Mouse (Mus musculus) left cerebral cortex, adult 8-10 months (tissue): ENCODE data around the gene Gm17428. TPM values are rescaled to one million over a fixed set of nuclear protein-coding genes. Genes with fewer than 3 reads are reported as not detected.
"Not testable (repeated sequence)": the region's sequence is repeated elsewhere in the genome, so short reads cannot be mapped to it uniquely, and the experiment has no call there.

Experiments
- DNase-seq, 2 experiments: peaks; one replicate each; pipeline ENCODE4 v3.0.0; 2022; ENCODE audit warnings: low spot score in 2 of 2
- total RNA-seq, 4 experiments: library from RNA; stranded (reverse); gene quantifications; 2 replicates each; pipeline ENCODE4 v1.2.4; 2022

Gm17428 gene
- total RNA-seq, result not detected

DNA sequence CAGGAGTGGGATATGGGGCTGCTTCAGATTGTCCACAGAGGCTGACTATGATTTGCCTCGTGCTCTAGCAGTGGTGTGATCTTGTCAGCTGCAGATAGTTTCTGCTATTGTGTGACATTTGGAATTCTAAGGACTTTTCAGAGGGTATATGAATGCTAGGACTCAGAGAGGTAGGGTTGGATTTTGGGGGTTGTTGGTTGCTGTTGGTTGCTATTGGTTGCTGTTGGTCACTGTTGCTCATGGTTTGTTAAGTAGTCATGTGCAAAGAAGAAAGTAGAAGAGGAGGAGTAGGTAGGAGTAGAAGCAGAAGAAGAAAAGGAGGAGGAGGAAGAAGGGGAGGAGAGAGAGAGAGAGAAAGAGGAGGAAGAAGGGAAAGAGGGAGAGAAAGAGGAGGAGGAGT, at the start of gene Gm17428:
Gene Gm17428 (plus strand): TSS at position 301 of the 400 bp plus-strand sequence.
- no peak for DNase-seq

- no peak for DNase-seq
These were observed 49.4 kb upstream of the Gm17428 start for GRCm38 (mm10) chr14:54927296-54927695.

DNA sequence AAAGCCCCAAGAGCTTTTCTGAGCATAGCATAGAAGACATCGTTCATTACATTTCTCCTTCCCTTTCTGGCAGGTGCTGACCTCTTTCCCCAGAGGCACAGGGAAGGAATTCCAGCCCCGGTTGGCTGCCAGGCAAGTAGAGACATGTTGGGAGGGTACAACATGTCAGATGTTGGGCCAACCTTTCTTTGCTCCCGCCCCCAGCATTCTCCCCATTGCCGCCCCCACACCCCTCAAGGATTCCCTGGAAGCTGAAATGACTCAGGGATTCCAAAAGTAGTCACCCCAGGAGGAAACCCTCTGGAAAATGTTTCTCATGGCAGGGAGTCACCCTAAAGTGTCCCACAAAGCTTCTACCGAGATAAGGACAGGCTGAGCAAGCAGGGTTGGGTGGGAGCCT, 46.9 kb upstream of the Gm17428 start:
- no peak for DNase-seq

- DNase-seq, result no peak
These were observed 46.3 kb upstream of the Gm17428 start for GRCm38 (mm10) chr14:54930431-54930830.

GRCm38 (mm10) chr14:54932645-54933150, 44.0 kb upstream of the Gm17428 start, which contains the start of gene Il25:
TSS of gene Il25 (plus strand) at chr14:54932695.
- no peak for DNase-seq

DNA sequence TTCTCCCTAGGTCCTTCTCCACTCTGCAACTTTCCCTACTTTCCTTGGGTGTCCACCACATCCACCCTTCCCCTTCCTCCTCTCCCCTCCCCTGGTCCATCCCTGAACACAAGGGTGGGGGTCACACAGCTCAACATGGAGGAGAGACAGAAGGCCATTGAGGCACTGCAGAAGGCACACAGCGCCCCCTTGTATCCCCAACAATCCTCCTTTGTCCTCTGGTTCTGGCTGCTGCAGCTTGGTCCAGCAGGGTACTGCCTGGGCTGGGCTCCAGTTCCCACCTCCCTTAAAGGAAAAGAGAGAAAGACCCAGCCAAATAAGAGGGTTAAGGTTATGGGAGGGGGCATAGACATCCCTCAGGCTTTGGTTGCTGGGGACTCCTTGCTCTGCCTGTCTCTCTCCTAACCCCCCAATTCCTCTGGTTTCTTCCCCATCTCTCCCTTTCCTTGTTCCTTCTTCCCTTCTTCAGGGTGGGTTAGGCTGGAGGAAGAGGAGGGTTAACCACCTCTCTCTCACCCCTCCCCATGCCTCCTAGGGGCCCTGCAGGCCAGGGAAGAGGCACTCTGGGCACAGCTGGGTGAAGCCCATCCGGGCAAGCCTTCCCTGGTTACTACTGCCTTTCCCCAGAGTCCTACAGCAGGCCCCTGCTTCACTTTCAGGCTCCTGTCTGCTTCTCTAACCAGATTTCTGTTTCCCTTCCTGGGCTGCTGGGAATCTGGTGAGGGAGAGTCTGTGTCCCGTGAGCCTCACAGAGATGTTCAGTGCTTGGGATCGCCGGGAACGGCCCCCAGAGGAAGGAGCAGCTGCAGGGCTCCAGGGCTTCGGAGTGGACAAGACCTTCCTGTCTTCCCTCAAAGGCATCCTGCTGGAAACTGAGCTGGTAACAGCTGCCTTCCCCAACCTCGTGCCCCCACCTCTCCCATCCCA, 40.6 kb upstream of the Gm17428 start, which contains the start of gene Cmtm5:
Gene Cmtm5 (plus strand): TSS at position 358 of the 927 bp plus-strand sequence.
- DNase-seq, result peak in 1 of 2 experiments; percentile 86

- DNase-seq, result no peak
These were observed 39.9 kb upstream of the Gm17428 start for GRCm38 (mm10) chr14:54936831-54937160.

DNA sequence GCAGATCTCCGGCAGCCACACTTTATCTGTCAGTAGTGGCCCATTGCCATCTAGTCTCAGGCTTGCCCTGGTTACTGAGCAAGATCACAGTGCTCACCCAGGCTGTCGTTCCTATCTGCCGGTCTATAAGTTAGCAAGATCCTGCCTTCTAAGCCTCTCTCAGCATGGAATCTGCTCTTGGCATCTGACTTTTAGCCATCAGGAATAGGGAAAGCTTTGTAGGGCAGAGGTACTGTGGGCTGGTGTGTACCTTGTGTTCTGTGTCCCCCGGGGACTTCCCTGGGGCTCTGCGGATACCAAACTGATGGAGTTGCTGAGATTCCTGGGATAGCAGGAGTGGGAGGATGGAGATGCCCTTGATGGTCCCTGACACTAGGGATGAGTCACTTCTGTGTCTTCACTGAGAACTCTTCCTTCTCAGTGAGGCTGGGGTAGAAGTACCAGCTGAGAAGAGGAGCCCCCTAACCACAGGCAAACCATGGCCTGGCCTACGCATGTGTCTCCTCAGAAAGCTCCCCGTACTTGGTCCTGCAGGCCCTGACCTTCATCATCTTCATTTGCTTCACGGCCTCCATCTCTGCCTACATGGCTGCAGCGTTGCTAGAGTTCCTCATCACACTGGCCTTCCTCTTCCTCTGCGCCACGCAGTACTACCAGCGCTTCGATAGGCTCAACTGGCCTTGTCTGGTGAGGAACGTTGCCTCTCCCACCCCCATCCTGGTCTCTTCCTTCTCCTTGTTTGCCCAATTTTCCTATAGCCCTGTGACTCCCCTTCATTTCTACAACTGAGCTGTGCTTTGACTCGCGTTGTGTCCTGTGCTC, 39.2 kb upstream of the Gm17428 start:
- no peak for DNase-seq

- no peak for DNase-seq
These were observed 38.1 kb upstream of the Gm17428 start for GRCm38 (mm10) chr14:54938431-54939219.

DNA sequence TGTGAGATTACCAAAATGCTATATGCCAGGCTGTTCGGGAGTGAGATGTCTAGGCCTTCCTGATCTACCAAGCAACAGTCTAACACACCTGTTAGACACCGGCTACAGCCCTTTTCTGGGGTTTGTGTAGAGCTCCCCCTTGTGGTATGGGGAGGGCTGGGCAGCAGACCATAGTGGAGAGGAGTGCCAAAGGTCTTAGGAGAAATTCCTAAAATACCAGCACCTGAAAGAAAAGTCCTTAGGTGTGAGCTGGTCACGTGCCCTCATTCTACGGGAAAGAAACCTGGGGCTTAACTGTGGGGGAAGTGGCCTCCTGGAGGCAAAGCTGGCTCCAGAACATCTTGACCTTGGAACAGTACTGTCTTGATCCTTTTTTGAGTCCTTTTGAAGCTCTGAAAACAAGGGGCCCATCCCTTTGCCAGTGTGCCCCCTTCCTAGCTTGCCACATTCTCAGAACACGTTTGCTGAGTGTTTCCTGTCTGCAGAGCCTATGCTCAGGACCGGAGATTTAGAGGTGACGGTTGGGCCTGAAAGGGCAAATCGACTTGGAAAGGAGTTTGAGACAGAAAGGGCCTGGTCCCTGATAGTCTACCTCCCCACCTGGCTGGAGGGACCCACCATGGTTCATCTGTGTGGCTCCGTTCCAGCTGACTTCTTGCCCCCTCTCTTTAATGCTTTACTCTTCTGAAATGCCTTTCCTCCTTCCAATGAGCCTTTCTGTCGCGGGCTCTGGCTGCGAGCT, 37.1 kb upstream of the Gm17428 start:
- peak in 1 of 2 experiments; percentile 36 for DNase-seq

- no peak for DNase-seq
These were observed 36.6 kb upstream of the Gm17428 start for GRCm38 (mm10) chr14:54940176-54940530.

DNA sequence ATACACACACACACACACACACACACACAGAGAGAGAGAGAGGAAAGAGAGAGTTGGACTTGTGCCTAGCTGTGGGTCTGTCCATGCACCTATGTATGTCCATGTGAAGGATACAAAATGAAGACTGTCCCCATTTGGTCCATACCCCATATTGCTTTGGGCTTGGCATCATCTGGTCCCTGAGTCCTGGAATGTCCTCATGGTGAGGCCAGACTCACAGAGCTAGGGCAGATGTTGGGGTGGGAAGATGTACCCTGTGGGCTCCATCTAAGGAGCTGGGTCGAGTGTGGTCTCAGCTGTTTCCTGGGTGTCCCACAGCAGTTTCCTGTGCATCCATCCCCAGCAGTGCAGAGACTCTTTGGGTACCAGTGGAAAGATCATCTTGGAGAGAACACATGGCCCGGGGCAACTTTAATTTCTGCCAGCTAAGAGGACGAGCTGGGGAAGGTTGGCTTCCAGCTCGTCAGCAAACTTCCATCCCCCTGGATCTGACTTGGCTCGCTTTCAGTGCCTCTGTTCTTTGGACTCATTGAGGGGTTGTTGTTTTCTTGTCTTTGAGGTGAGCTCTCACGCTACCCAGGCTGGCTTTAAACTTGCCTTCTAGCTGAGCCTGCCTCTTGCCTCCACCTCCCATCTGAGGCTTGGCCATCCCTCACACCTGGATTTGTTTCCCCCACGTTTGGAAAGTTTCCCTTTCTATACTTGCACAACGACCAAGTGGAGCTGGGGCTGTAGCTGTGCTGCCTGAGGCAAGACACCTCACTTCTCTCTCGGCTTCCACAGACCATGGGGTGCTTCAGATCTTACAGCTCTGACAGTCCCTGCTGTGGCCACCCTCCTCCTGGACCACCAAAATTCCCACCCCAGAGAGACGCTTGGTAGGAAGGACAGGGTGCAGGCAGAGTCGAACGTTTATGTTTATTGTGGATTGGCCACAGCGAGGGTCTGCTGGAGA, 35.4 kb upstream of the Gm17428 start:
- no peak for DNase-seq

DNA sequence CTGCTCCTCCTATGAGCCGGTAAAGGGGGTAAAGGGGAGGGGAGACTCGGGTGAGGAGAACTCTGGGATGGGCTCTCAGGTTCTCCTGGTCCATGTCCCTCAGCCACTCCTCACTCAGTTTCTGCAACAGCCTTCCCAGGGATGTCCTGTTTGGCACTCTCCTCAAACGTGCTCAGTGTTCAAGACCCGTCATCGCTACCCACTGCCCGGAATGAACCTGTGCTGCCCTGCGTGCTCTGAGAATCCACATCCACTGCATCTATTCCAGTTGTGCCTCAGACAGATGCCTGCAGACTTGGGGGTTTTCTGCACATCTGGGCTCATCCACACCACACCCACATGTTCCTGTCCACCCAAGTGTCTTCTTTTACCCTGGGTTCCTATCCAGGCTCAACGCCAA, 34.3 kb upstream of the Gm17428 start:
- DNase-seq, result no peak

DNA sequence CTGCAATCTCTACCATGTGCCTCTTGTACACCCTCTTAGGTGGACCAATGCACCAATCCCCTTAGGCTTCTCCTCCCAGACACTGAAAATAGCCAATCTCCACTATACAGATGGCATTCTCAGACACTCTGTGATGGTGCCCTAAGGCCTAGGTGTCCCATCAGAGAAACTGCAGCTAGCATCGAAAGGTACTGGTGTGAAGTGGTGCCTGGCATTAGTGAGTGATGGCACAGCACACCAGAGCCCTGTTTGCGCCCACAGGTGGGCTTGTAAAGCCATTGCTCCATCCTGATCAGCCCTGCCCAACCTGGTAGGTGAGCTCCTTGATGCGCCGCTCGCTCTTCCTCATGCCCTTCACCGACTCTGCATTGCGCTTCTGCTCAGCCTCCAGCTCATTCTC, 32.8 kb upstream of the Gm17428 start:
- no peak for DNase-seq

DNA sequence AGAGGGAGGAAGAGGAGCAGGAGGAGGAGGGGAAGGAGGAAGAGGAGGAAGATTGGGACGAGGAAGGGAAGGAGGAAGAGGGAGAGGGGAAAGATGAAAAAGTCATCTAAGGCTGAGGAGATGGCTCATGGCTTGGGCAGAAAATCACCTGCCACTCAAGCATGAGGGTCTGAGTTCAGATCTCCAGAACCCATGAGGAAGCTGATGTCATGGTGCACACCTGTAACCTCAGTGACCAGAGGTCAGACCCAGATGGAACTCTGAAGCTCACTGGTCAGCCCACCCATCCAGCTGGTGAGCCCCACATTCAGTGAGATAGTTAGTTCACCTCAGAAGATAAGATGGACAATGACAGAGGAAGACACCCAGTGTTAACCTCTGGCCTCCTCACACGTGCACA, 31.8 kb upstream of the Gm17428 start:
- no peak for DNase-seq

DNA sequence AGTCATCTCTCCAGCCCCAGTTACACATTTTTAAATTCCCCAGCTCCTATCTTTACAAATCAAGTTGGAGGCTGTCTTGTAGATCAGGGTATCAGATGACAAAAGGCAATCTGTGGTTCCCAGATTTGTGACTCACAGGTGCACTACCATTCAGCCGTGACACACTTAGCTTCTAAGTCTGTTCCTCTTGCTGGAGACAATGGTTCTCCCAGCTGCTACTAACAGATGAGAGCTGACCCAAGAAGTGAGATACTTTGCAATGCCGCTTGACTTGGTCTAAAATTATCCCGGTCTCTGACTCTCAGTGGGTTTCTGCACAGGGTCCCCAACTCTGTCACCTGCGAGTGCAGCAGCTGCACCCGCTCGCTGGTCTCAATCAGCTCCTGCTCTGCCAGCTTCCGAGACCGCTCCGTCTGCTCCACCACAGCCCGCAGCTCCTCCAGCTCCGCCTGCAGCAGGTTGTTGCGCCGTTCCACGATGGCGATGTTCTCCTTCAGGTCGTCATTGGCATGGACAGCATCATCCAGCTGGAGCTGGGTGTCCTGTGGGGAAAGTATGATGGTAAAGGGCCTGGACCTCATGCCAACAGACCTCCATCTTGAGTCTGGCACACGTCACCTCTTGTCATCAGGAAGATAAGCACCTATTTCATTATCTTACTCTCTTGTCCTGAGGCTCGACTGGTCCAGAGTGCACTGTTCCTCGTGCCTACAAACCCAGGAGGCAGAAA, 30.6 kb upstream of the Gm17428 start:
- DNase-seq, result no peak

- not testable (repeated sequence) for DNase-seq
These were observed 29.7 kb upstream of the Gm17428 start for GRCm38 (mm10) chr14:54947008-54947407.

- DNase-seq, result no peak
These were observed 28.0 kb upstream of the Gm17428 start for GRCm38 (mm10) chr14:54948781-54949180.

GRCm38 (mm10) chr14:54950493-54950892, 26.2 kb upstream of the Gm17428 start:
- no peak for DNase-seq
